In the genomic region with DNA sequence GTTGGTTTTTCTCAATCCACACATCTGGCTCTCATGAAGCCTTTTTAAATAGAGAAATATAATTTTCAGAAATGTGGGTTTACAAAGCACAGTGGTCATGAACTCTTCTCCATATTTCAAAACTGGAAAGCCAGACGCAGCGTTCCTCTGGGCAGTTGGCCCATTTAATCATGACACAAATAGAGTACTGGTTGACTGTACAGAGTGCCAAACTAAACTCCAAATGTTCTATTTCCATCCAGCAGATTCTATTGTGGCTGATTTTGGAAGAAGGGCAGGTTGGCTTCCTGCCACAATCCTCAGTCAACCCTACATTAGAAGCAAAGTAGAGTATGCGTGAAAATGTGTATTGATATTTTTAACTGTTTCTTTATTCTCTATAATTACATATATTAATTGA, we compare ENCODE assay signal across 8 mouse cellular contexts.
DNase-seq lines count a peak whose midpoint lies in the region; ATAC-seq and TF ChIP-seq lines count a peak whose summit lies in the region.

No protein-coding gene starts in this region.

- H3K27ac ChIP-seq in embryonic facial prominence, embryonic 14.5 days (replicated peaks; ENCODE audit: low read depth, low read length): no peak overlapping the region
- H3K27ac ChIP-seq in embryonic facial prominence, embryonic 10.5 days (replicated peaks): no peak overlapping the region
- H3K27ac ChIP-seq in liver, adult 2 months (replicated peaks; ENCODE audit: insufficient read depth, low read depth, low read length): no peak overlapping the region

- intact Hi-C loops in heart, postnatal 14 days (cut with DNase I): no loop called here

- WGBS in embryonic facial prominence, embryonic 14.5 days: 43% methylated on average over 3 of the region's 3 CpGs
- WGBS in embryonic facial prominence, embryonic 10.5 days: 97% methylated on average over 3 of the region's 3 CpGs
- WGBS in liver, adult 2 months: 88% methylated on average over 3 of the region's 3 CpGs

- no peaks in the 10 kb centered on the region for H3K4me1 ChIP-seq in embryonic facial prominence, embryonic 14.5 days (ENCODE audit: control insufficient read depth, insufficient read depth, low read length)
- no peaks in the 10 kb centered on the region for H3K4me1 ChIP-seq in embryonic facial prominence, embryonic 10.5 days
- no peaks in the 10 kb centered on the region for H3K4me1 ChIP-seq in liver, adult 2 months (ENCODE audit: control insufficient read depth, insufficient read depth, low read length)

- TF ChIP-seq POLR2A in liver, adult 2 months (IDR thresholded peaks at IDR 0.05; ENCODE audit: extremely low read depth, insufficient read depth, low read length): no peak

- no peaks in the 10 kb centered on the region for H3K36me3 ChIP-seq in embryonic facial prominence, embryonic 14.5 days (ENCODE audit: control insufficient read depth, insufficient read depth, low read length)
- H3K36me3 ChIP-seq in embryonic facial prominence, embryonic 10.5 days (replicated peaks): no peaks in the 10 kb centered on the region
- H3K36me3 ChIP-seq in liver, adult 2 months (ENCODE audit: control insufficient read depth, insufficient read depth, low read length): no peaks in the 10 kb centered on the region

- no peaks in the 10 kb centered on the region for H3K27me3 ChIP-seq in embryonic facial prominence, embryonic 14.5 days (replicated peaks; ENCODE audit: control insufficient read depth, insufficient read depth, low read length)
- H3K27me3 ChIP-seq in embryonic facial prominence, embryonic 10.5 days (replicated peaks; ENCODE audit: low read depth, poor library complexity, severe bottlenecking): no peaks in the 10 kb centered on the region
- no peaks in the 10 kb centered on the region; the same call in 1 of the 2 replicates for H3K27me3 ChIP-seq in liver, adult 2 months (ENCODE audit: control insufficient read depth, insufficient read depth, low read length)

- H3K9me3 ChIP-seq in embryonic facial prominence, embryonic 14.5 days (ENCODE audit: control insufficient read depth, low read length): no peaks in the 10 kb centered on the region
- H3K9me3 ChIP-seq in embryonic facial prominence, embryonic 10.5 days: no peaks in the 10 kb centered on the region

- H3K9ac ChIP-seq in embryonic facial prominence, embryonic 14.5 days (ENCODE audit: low read depth, low read length): no peak overlapping the region
- H3K9ac ChIP-seq in liver, adult 2 months (ENCODE audit: low read depth, low read length): no peak overlapping the region

- peak; percentile 92 for DNase-seq in embryonic facial prominence, embryonic 14.5 days (ENCODE audit: low spot score)
- no peak for DNase-seq in embryonic facial prominence, embryonic 10.5 days (ENCODE audit: low spot score)
- DNase-seq in liver, adult 2 months (ENCODE audit: extremely low read depth, low read depth, low spot score): peak; percentile 34
- no peak for DNase-seq in liver
- peak; percentile 37 to 48 for DNase-seq in heart, postnatal 14 days
- peak; percentile 16 to 19 for DNase-seq in right cerebral cortex, adult 2 months (ENCODE audit: low spot score in 2 of 2)
- DNase-seq in gastrocnemius, adult 8-10 months (ENCODE audit: low spot score in 2 of 2): no peak
- DNase-seq in urinary bladder, postnatal 25 days (ENCODE audit: low spot score): no peak

- H3K4me3 ChIP-seq in embryonic facial prominence, embryonic 14.5 days (ENCODE audit: low read depth, low read length): no peak overlapping the region
- H3K4me3 ChIP-seq in embryonic facial prominence, embryonic 10.5 days: no peak overlapping the region
- H3K4me3 ChIP-seq in liver, adult 2 months (ENCODE audit: insufficient read depth, low read depth, low read length): no peak overlapping the region

- H3K79me2 ChIP-seq in liver, adult 2 months (ENCODE audit: control insufficient read depth, insufficient read depth, low read length): no peaks in the 10 kb centered on the region

- TF ChIP-seq CTCF in liver, adult 2 months (IDR thresholded peaks at IDR 0.05; ENCODE audit: low read depth, low read length): no peak

- peak; percentile 78; the same call in 1 of the 2 replicates for ATAC-seq in embryonic facial prominence, embryonic 14.5 days (ENCODE audit: low read depth)

- no peak overlapping the region for H3K4me2 ChIP-seq in embryonic facial prominence, embryonic 14.5 days (ENCODE audit: low read depth, low read length)

Comparison
In these comparisons a context has a peak if more than half of its experiments do, and no peak if none do; other contexts are left out.
1. DNase-seq: peak in embryonic facial prominence, embryonic 14.5 days (single experiment), liver, adult 2 months (single experiment), heart, postnatal 14 days (2 of 2) and right cerebral cortex, adult 2 months (2 of 2); none in embryonic facial prominence, embryonic 10.5 days (single experiment), liver (single experiment), gastrocnemius, adult 8-10 months (0 of 2) and urinary bladder, postnatal 25 days (single experiment).